Mouse (Mus musculus) cerebellum, postnatal 14 days (tissue): Measurements from ENCODE around the gene Atp11c.

Source experiments
- DNase-seq, 2 experiments: peaks; one replicate each; pipeline ENCODE4 v3.0.0; 2021; ENCODE audit warnings: mixed read lengths in 2 of 2

Atp11c gene

DNA sequence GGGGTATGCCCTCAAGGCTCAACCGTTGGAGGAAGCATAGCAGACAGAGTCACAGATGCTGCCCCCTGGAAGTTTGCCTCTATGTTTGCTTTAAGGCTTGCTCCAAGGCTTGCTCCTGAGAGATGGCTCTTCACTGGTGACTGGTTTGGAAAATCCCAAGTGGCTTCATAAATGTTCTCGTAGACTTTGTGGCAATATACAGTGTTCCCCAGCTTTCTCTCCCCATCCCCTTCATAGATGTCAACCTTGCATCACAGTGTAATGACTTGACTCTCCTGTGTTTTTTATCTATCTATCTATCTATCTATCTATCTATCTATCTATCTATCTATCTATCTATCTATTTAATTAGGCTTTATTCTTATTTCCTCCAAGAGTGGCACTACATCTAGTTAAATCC lies at the start of gene Atp11c:
Gene Atp11c, minus strand, starts transcription at position 101 of the 400 bp plus-strand sequence.
- no peak for DNase-seq

DNA sequence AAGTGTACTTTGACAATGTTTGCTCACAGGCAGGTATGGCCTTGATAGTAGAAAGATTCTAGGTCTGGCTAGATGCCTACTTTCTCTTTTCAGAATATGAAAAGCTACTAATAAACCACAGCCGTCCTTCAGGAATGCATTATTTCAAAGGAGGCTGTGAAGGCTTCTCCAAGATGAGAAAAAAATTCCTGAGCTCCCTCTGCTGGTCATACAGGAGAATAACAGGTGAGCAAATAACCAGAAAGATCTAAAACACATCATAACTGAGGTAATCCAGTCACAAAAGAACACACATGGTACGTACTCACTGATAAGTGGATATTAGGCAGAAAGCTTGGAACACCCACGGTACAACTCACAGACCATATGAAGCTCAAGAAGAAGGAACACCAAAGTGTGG lies 16.7 kb upstream of the Atp11c start:
- DNase-seq: peak; percentile 20 to 35

DNA sequence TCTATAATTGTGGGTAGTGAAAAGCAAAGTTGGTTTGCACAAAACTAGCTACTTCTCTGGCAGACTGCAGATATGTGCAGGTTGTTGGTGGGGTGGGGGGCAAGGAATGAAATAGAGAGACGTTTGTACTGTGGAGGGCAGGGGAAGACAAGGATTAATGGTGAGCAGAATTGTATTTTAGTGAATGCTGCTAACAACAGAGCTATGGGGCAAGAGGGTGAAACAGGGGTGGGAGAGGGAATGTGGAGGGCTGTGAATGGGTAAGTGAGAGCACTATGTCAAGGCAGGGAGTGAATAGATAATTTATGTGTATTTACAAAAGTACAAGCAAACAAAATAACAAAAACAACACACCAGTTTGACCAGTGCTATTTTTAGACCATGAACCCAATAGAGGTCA lies 22.0 kb downstream of the Atp11c start:
- no peak for DNase-seq

DNA sequence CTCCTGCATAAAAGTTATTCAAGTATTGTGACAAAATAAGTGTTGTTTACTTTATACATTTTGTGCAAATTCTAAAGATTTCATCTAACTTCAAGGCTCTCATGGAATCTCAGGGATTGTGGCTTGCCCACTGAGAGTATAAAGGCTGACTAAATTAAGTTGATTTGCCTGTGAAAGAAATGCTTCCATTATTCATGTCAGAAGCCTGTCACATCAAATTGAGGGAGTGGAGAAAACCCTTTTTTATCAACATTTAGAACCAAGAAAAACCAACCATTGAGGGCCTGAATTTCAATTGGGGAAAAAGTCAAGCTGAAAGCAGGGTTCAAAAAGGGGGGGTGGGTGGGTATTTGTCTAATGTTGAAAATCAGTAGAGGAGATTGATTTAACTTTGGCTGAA lies 23.5 kb downstream of the Atp11c start:
- DNase-seq: no peak

DNA sequence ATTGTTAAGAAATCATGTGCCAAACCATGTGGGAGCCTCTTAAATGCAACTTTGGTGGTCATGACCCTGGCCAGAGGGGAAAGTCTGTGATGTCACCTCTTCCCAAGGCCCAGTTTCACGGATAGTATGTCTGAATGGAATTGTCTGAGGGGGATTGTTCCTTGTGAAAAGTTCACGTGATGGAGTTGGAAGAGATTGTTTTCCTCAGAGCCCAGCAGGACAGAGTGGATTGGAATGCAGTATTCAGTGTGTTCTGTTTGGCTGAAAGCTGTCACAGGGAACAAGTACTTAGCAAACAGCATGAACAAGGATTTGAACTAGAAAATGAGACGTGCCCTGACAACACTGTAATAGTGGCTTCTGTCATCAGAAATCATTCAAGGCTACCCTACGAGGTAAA lies 37.3 kb downstream of the Atp11c start:
- no peak for DNase-seq

DNA sequence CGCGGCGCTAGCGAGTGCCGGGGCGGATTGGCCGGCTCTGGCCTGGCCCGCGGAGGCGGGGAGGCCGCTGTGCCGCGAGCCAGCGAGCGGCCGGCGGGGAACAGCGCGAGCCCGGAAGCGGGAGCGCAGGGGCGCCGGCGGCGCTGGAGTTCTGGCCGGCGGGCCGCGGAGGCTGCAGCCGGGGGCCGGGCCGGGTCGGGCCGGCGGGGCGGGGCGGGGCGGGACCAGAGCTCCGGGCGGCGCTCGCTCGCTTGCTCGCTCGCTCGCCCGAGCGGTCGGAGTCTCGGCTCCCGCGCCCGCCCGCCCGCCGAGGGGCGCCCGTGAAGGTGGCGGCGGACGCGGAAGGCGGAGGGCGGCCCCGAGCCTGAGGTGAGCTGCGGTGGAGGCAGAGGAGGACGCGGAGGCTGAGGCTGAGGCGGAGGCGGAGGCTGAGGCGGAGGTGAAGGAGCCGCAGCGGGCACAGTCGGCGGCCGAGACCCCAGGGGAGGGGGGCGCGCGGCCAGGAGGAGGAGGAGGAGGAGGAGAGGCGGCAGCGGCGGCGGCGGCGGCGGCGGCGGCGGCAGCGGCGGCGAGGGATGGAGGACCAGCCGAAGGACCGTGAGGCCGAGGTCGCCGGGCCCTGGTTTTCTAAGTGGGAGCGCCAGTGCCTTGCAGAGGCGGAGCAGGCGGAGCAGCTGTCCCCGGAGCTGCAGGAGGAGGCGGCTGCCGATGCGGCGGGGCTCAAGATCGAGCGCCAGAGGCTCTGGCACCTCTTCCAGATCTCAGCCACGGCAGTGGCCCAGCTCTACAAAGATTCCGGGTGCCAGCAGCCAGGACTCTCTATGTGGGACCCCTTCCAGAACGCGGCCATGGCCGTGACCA lies 44.8 kb downstream of the Atp11c start:
- peak; percentile 42 to 50 for DNase-seq

DNA sequence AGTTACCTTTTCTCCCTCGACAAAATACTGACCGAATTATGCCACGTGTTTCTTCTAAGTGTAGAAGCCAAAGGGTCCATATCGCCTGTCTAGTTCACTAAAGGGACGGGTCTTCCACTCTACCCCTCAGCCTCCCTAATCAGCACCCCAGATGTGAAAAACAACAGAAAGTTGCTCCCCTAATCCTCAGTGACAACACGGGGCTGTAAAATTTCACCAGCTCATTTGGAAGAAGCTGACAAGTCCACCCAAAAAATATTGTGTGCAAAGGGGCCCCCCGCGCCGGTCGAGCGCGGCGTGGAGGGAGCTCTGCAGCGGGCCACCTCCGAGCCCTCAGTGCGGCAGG lies 45.4 kb downstream of the Atp11c start:
- DNase-seq: no peak

DNA sequence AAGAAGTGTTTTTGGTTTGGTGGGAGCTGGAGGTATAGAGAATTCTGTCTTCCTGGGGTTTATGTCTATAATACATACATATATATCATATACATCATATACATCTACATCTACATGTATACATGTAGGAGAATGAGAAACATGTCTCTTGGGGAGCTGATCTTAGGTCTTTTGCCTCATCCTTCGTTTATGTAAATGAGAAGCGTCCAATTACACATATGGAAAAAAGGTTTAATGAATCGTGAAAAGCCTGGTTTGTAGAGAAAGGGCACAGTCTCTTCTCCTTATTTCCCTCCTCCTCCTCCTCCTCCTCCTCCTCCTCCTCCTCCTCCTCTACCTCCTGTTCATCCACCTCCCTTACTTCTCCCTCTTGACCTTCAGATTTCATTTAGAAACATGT lies 46.6 kb downstream of the Atp11c start:
- no peak for DNase-seq

DNA sequence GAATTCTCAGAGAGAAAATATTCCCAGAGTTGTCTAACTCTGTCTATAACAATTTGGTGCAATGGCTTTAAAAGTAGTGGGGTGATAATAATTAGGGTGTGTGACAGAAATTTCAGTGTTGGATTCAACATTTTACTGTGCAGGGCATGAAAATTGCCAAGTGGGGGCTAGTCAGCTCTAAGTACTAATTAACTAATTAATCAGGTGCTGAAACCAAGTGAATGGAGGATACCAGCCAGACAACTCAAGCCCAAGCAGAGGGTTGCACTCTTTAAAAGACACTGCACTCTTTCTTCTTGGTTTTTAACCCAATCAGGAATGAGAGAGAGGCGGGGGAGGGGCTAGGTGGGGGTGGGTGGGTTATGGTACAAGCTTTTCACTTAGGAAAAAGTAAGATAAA lies 47.1 kb downstream of the Atp11c start:
- DNase-seq: no peak

DNA sequence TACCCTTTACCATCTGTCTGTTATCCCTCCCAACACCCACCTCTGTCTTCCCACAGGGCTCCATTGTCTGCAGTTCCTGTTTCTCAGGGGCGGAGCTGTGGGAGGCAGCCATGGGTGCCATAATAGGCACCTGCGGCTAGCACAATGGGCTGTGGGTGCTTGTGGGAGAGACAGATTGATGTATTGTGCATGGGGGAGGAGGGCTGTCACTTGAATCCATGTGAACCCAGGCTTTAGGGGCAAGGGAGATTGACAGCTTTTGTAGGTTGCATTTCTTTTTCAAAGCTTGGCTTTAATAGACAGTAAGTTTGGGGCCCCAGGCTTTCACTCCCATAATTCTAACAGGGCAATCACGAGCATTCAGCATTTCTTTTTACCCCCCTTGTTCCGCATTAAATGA lies 48.4 kb downstream of the Atp11c start:
- no peak for DNase-seq

DNA sequence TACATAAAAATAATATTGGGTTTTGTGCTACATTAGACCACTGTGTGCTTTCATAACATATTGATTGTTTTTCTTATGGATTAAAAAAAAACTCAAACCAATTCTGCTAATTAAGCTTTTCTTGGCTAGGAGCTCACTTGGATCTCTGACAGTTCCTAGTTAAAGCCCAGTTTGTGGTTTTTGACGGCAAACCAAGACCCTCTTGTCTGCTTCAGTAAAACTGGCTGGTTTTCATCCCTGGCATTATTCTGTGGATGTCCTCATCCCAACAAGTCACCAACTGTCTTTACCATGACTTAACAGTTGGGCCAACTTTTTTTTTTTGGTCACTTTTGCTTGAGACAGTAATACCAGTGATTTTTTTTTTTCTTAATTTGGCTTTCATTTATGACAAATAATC lies 49.6 kb downstream of the Atp11c start:
- peak in 1 of 2 experiments; percentile 9 for DNase-seq

DNA sequence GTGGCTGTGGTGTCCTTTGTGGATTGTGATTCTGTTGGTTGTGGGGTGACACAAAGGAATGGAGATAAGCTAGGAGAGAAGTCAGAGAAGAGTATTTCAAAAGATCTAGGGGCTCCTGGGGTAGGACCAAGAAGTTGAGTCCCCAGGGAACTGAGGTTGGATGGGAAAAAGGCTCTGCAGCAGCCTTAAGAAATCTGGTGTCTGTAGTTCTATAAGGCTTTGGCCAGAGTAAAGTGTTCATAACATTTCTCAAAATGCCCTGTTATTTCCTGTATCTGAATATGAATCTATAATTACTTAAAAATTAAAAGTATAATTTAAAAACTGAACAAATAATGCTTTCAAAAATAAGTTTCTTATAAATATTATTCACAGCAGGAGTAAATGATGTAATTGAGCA lies 53.3 kb downstream of the Atp11c start, which contains the start of gene Gm7073:
Gene Gm7073, minus strand, starts transcription at position 101 of the 400 bp plus-strand sequence.
- DNase-seq: no peak

DNA sequence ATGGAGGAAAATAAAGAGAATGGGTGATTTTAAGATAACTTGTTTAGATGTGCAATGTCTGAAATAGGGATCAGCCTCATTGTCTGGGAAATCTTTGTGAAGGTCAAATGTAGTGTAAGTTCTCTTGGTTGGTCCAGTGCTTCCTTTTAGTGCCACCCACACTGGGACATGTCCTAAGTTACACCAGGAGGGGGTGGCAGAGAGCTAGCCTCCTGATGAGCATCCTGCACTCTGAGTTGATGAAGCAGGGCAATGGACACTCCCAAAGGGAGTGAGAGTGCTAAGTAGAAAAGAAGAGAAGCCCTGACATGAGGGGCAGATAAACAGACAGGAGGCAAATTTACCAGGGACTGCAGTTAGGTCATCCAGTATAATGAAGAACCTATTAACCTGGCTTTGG lies 88.5 kb downstream of the Atp11c start:
- DNase-seq: peak; percentile 43 to 63

DNA sequence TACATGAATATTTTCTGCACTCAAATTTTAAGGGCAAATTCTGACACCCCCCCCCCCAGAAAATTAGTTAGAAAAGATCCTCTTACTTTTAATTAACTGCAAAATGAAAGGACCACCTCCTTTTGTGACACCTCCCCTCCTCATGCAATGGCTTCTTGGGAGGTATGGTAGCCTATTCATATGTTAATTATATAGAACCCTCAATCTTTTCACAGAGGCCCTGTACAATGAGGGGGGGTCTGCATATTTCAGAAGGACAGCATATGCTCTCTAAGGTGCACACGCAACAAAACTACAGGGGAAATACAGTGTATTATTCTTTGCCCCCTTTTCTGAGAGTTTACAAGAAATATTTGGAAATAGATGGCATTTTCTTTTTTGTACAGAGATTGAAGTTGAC lies 94.7 kb downstream of the Atp11c start:
- no peak for DNase-seq

DNA sequence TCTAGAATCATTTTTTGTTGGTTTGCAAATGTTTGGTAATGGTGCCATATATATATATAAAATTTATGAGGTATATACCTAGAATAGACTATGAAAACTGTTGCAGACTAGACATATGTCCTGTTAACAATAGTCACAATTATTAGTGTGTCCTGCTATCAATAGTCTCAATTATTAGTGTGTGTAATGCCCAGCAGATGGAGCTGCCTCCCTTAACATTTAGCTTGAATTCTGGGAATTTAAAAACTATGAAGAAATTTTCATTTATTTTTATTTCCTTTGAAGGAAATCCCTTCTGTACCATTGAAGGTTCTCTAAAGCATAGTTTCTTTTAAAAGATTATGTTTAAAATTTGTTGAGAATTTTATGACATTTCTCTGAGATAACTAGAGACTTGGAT lies 97.2 kb downstream of the Atp11c start:
- DNase-seq: no peak

DNA sequence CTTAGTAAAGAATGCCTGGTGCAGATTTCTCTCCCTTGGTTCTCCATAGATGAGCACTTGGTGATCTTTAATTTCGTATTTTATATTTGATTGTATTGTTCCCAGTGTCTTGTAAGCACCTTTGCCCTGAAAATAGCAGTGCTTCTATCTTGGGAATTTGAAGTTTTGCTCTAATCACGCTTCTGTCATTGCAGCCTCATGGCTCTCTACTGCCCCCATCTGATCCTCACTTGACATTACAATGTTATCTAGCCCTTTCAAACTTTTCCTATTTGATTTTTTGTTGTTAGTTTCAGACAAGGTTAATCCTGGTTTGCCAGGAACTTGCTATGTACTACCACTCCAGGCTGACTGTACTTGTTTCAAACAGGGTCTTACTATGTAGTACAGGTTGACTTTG lies 128.7 kb downstream of the Atp11c start:
- DNase-seq: peak; percentile 5 to 10

DNA sequence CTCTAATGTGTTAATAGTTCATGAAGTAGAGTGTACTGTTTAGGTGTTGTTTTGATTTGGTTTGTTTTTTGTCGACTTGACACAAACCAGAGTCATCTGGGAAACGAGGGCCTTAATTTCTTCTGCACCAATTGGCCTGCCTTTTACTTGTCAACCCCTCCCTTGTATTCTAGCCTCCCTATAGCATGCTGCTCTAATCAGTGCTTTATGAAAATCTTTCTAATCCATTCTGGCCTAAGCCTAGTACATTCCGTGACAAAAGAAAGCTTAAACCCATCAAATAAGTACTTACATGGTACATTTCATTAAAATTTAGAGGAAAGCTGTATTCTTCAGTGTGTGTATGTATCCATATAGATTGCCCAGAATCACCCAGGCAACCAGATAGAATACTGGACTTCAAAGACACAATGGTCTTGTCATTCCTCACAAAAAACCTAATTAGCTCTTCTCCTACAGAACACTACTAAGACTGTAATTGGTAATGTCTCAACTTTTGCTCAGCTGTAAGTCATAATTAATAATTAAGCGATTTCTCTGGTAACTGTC lies 177.9 kb downstream of the Atp11c start:
- no peak for DNase-seq

DNA sequence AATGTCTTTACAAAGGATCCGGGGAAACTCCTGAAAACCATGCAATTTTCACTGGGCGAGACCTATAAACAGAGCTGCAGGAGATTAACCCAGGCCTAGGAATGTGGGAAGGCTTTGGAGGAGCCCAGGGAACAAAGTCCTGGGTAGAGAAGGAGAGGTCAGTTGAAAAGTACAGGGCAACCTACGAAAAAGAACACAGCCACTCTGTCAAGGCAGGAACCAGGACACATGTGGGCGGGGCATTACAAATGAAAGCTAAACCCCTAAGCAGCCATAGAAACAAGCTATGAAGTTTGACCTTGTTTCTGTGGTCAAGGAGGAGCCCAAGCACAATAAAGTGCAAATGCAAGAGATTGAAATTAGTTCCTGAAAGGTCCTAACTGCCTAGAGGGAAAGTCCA lies 186.8 kb downstream of the Atp11c start:
- DNase-seq: no peak

DNA sequence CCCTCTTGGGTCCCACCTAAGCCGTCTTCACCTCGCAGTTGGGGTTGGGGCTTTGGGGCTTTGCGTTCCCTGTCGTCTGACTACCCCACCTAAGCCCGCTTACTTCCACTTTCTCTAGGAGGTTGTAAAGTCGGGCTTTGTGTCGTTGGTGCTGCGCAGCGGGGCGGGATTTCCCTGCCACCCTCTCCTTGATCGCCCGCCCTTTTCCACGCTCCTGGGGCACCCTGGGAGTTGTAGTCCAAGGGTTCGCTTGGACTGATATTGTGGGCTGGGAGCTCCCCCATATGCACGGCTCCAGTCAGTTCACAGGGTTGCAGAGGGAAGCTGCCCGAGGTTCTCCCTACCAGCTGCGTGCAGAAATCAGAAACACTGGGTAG lies 187.8 kb downstream of the Atp11c start:
- DNase-seq: peak; percentile 86 to 89

DNA sequence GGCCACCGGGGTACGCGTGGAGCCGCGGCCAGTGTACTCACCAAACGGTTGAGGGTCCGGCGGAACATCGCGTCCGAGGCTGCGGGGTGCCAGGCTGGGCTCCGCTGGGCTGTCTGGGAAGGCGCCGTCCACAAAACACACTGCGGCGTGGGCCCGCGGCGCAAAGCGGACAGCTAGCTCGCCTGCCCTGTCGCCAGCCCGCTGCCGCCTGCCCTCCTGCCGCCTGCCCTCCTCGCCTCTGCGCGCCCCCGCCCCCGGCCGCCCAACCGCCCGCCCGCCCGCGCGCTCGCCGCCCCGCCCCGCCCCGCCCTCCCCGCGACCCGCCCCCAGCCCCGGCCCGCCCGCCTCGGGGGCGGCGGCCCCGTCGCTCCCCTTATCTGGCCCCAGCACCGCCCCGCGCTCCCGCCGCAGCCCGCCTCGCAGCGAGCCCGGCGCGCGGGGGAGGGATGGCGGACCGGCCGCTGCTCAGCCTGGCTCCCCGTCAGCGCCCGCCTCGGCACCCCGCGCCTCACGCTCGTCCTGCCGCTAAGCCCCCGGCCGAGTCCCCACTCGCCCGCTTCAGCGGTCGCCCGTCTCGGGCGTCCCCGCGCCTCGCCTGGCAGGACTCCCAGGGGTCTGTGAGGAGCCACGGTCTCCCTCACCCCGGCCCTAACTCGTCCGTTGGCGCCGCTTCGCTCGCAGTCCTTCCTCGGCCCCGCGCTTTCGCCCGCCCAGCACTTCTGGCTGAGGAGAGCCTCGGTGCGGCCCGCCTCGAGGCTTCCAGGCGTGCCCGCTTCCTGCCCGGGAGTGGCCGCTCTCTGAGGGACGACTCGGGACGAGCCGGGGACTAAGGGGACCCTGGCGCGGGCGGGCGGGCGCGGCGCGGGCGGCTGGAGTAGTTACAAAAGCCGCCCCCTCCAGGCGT lies 188.5 kb downstream of the Atp11c start:
- DNase-seq: peak; percentile 64 to 67

DNA sequence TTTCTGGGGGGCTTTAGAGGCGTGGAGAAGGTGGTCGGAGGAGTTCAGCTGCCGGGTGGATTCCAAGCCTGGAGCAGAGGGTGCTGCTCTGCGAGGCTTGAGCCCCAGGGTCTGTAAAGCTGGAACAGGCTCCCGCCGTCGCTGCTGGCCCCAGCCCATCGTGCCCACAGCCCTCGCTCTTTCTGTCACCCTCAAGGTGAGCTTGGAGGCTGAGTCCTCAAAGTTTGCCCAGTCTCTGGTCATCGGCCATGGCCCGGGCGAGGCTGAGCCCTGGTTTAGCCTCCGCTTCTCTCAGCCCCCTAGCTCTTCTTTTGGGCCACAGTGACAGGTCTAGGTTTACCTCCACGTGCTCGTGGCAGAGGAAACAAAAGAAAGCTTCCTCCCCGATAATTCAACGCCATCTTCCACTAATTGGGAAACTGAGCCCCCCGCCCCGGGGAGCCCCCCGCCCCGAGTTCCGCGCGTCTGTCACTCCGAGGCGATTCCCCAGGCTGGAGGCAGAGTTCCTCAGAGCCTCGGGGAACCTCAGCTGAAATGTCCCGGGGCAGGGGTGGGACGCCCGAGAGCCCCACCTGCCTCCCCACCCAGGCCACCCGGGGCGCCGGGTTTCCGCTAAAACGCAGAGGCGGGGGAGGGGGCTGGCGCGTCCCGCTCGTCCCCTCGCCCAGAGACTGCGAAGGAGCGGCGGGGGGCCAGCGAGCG lies 189.3 kb downstream of the Atp11c start:
- DNase-seq: peak; percentile 20 to 52

DNA sequence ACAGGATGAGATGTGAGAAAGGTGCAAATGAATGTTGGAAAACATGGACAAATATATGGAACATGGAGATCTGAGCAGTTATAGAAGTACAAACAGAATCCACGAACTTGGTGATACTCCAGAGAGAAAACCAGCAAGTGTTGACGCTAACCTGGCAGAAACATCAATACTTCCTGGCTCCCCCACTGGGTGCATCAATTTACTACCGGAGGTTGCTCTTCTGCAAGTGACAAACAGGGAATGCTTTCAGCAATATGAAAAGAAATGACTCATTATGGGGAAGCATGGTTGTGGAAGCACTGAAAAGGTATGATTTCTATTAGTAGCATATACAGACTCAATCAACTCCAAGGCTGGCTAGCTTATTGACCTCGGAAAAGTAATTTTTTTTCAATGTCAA lies 198.2 kb downstream of the Atp11c start:
- peak; percentile 19 to 47 for DNase-seq

DNA sequence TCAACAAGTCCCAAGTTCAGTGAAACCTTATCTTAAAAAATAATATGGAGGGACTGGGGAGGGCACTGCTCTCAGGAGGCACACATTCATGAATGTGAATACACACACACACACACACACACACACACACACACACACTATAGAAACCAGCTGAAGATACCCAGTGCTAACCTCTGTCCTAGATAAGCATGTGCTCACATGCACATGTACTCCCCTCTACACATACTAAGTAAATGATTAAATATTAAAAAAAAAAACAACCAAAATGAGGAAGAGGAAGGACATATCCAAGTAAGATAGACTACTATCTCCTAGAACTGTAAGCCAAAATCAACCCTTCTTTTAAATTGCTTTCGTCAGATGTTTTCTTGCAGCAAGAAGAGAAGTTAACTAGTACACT lies 205.6 kb downstream of the Atp11c start:
- DNase-seq: no peak
